19 mouse cellular contexts compared by ENCODE assay signal in the genomic region with DNA sequence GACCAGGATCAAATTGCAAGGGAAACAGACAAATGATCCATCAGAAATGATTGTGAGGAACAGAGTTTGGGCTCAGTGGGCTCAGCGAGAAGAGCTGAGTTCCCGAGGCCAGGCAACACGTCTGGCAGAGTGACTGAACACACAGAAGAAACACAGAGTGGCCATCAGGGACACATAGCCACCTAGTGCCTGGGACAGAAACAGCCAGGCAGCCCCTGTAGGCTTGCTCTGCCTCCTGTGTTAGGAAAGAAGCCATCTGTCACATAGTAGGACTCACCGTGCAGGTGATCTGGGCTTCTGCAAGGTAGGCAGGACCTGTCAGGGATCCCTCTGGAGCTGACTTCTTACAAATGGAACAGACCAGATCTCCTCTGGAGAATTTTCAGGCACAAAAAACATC.
DNase-seq lines count a peak whose midpoint lies in the region; ATAC-seq and TF ChIP-seq lines count a peak whose summit lies in the region.
"Had no signal": no experiment of that assay in that cellular context is flagged by ENCODE, and none has a peak within 500 bp of the region (broad histone marks: within the 10 kb centered on the region; RNA-seq: fewer than 3 reads in every experiment).

No protein-coding gene starts in this region.

- no peak for ATAC-seq in heart, embryonic 13.5 days (ENCODE audit: extremely low read depth, insufficient number of reproducible peaks, low FRiP score, low TSS enrichment)
- no peak for ATAC-seq in kidney, postnatal 0 days (replicated peaks; ENCODE audit: low FRiP score, low read depth)
- no peak for ATAC-seq in megakaryocyte, adult 5-6 weeks (ENCODE audit: poor library complexity, severe bottlenecking)
- ATAC-seq: forebrain, embryonic 15.5 days had no signal

- H3K9ac ChIP-seq in heart, embryonic 13.5 days, result no peak overlapping the region
- no peak overlapping the region for H3K9ac ChIP-seq in kidney, postnatal 0 days (ENCODE audit: low read depth, low read length)
- H3K9ac ChIP-seq: forebrain, embryonic 15.5 days; limb, embryonic 15.5 days had no signal

- 0 out of 2 replicates have a peak, but pooled peaks have one; percentile 25 for TF ChIP-seq CTCF in cerebellum, adult 2 months (IDR thresholded peaks at IDR 0.05; ENCODE audit: borderline replicate concordance, insufficient read depth, low read depth, low read length)
- TF ChIP-seq CTCF in kidney, postnatal 0 days (IDR thresholded peaks at IDR 0.05; ENCODE audit: low read depth), result peak; percentile 22; the same call in 1 of the 2 replicates

- H3K27ac ChIP-seq in cerebellum, adult 2 months (ENCODE audit: insufficient read depth, low read length), result no peak overlapping the region
- peak overlapping the region; percentile 67; the same call in 1 of the 2 replicates for H3K27ac ChIP-seq in heart, embryonic 13.5 days (replicated peaks)
- no peak overlapping the region for H3K27ac ChIP-seq in kidney, postnatal 0 days
- peak overlapping the region; percentile 44; the same call in 1 of the 2 replicates for H3K27ac ChIP-seq in embryonic facial prominence, embryonic 10.5 days (replicated peaks)
- H3K27ac ChIP-seq: forebrain, embryonic 15.5 days; limb, embryonic 15.5 days had no signal

- no peak for TF ChIP-seq POLR2A in cerebellum, adult 2 months (IDR thresholded peaks at IDR 0.05; ENCODE audit: borderline replicate concordance, insufficient read depth, low read length)

- H3K4me2 ChIP-seq in heart, embryonic 13.5 days, result no peak overlapping the region
- no peak overlapping the region for H3K4me2 ChIP-seq in kidney, postnatal 0 days (ENCODE audit: low read length)
- H3K4me2 ChIP-seq: forebrain, embryonic 15.5 days; limb, embryonic 15.5 days had no signal

- H3K9me3 ChIP-seq in heart, embryonic 13.5 days, result no peaks in the 10 kb centered on the region
- no peaks in the 10 kb centered on the region for H3K9me3 ChIP-seq in kidney, postnatal 0 days (replicated peaks; ENCODE audit: low read length)
- no peaks in the 10 kb centered on the region for H3K9me3 ChIP-seq in embryonic facial prominence, embryonic 10.5 days
- H3K9me3 ChIP-seq: forebrain, embryonic 15.5 days; limb, embryonic 15.5 days had no signal

- H3K36me3 ChIP-seq in heart, embryonic 13.5 days, result no peaks in the 10 kb centered on the region
- H3K36me3 ChIP-seq in kidney, postnatal 0 days (ENCODE audit: insufficient read depth, low read length), result no peaks in the 10 kb centered on the region
- H3K36me3 ChIP-seq in embryonic facial prominence, embryonic 10.5 days (replicated peaks), result no peaks in the 10 kb centered on the region
- H3K36me3 ChIP-seq: forebrain, embryonic 15.5 days; limb, embryonic 15.5 days had no signal

- DNase-seq in cerebellum, adult 2 months, result peak in 1 of 2 experiments; percentile 6
- no peak for DNase-seq in cerebellum, adult 8-10 months
- DNase-seq in heart, adult 11 months, result no peak
- no peak for DNase-seq in kidney, postnatal 0 days (ENCODE audit: low spot score)
- DNase-seq in kidney, adult 9 months, result no peak
- DNase-seq in embryonic facial prominence, embryonic 10.5 days (ENCODE audit: low spot score), result no peak
- DNase-seq: adrenal gland, adult 8-10 months; cerebellum, adult 18-20 months; kidney, adult 11 months; kidney, postnatal 14 days; lung, adult 18-20 months; midbrain, embryonic 14.5 days; right cerebral cortex, postnatal 4 days; thymus, postnatal 36 days had no signal

- no peaks in the 10 kb centered on the region for H3K27me3 ChIP-seq in cerebellum, adult 2 months (ENCODE audit: control insufficient read depth, insufficient read depth, low read length)
- H3K27me3 ChIP-seq in heart, embryonic 13.5 days (replicated peaks), result no peaks in the 10 kb centered on the region
- H3K27me3 ChIP-seq in kidney, postnatal 0 days (ENCODE audit: insufficient read depth, low read length), result no peaks in the 10 kb centered on the region
- 0 out of 2 replicates have a peak, but pooled peaks cover 4% of the 10 kb centered on the region for H3K27me3 ChIP-seq in embryonic facial prominence, embryonic 10.5 days (replicated peaks; ENCODE audit: low read depth, poor library complexity, severe bottlenecking)
- H3K27me3 ChIP-seq: forebrain, embryonic 15.5 days had no signal

- no peaks in the 10 kb centered on the region; the same call in 1 of the 2 replicates for H3K4me1 ChIP-seq in cerebellum, adult 2 months (ENCODE audit: control insufficient read depth, insufficient read depth, low read length)
- H3K4me1 ChIP-seq in heart, embryonic 13.5 days, result peaks cover 13% of the 10 kb centered on the region
- H3K4me1 ChIP-seq in kidney, postnatal 0 days (replicated peaks; ENCODE audit: insufficient read depth, low read length), result 0 out of 2 replicates have a peak, but pooled peaks cover 7% of the 10 kb centered on the region
- peaks cover 34% of the 10 kb centered on the region for H3K4me1 ChIP-seq in embryonic facial prominence, embryonic 10.5 days

- H3K4me3 ChIP-seq in cerebellum, adult 2 months (replicated peaks; ENCODE audit: insufficient read depth, low read depth, low read length), result no peak overlapping the region
- no peak overlapping the region for H3K4me3 ChIP-seq in heart, embryonic 13.5 days
- no peak overlapping the region for H3K4me3 ChIP-seq in kidney, postnatal 0 days (replicated peaks; ENCODE audit: low read depth, low read length)
- no peak overlapping the region for H3K4me3 ChIP-seq in embryonic facial prominence, embryonic 10.5 days
- H3K4me3 ChIP-seq: erythroblast, embryonic 14.5 days; forebrain, embryonic 15.5 days; limb, embryonic 15.5 days had no signal

- 32% methylated on average over 4 of the region's 4 CpGs for WGBS in cerebellum, adult 2 months
- WGBS in heart, embryonic 13.5 days, result 51% methylated on average over 4 of the region's 4 CpGs
- 43% methylated on average over 4 of the region's 4 CpGs for WGBS in kidney, postnatal 0 days
- 40% methylated on average over 4 of the region's 4 CpGs for WGBS in embryonic facial prominence, embryonic 10.5 days

Comparison
In these comparisons a context has a peak if more than half of its experiments do, and no peak if none do; other contexts are left out.
1. H3K27ac ChIP-seq: peak in heart, embryonic 13.5 days (single experiment) and embryonic facial prominence, embryonic 10.5 days (single experiment); none in cerebellum, adult 2 months (single experiment) and kidney, postnatal 0 days (single experiment).